Mouse (Mus musculus) MEL (cell line): ENCODE data around the gene 4930595M18Rik. TPM values are rescaled to one million over a fixed set of nuclear protein-coding genes. Genes with fewer than 3 reads are reported as not detected.
A peak's percentile ranks its signal among the peaks of the same experiment; 100 is the strongest.

Experiments used
- DNase-seq: peaks from one replicate; pipeline ENCODE4 v3.0.0; 2011; ENCODE audit warnings: low read depth, low spot score
- H3K27ac ChIP-seq: 2 replicates; pipeline ENCODE4 v1.5.1; 2012; ENCODE audit warnings: low read depth, mild to moderate bottlenecking, control low read depth, low read length, moderate library complexity; ENCODE audit not compliant: control insufficient read depth
- H3K27me3 ChIP-seq, 2 experiments: fragments of 150-350 bp in 1 of 2; sonication (generic) in 1 of 2; 2 replicates each; pipeline ENCODE4 v1.6.1; 2012; ENCODE audit warnings: low read length in 2 of 2, mild to moderate bottlenecking in 2 of 2, improper control_type of control experiment in 1 of 2, moderate library complexity in 1 of 2; ENCODE audit not compliant: insufficient read depth in 2 of 2, control insufficient read depth in 1 of 2
- H3K36me3 ChIP-seq, 2 experiments: 2 replicates each; pipeline ENCODE4 v1.6.1; 2012 to 2014; ENCODE audit warnings: low read length in 2 of 2, improper control_type of control experiment in 1 of 2, inconsistent platforms in 1 of 2, mild to moderate bottlenecking in 1 of 2; ENCODE audit not compliant: insufficient read depth in 2 of 2, control insufficient read depth in 1 of 2
- H3K4me1 ChIP-seq, 2 experiments: fragments of 150-350 bp in 1 of 2; sonication (generic) in 1 of 2; 2 replicates each; pipeline ENCODE4 v1.6.1; 2012; ENCODE audit warnings: low read length in 2 of 2, improper control_type of control experiment in 1 of 2, mild to moderate bottlenecking in 1 of 2; ENCODE audit not compliant: insufficient read depth in 2 of 2, control insufficient read depth in 1 of 2
- H3K4me3 ChIP-seq, 2 experiments: fragments of 150-350 bp in 1 of 2; sonication (generic) in 1 of 2; 2 replicates each; pipeline ENCODE4 v1.5.1; 2012; ENCODE audit warnings: low read depth in 2 of 2, low read length in 2 of 2, mild to moderate bottlenecking in 2 of 2, moderate library complexity in 2 of 2, control low read depth in 1 of 2, improper control_type of control experiment in 1 of 2; ENCODE audit not compliant: control insufficient read depth in 1 of 2, insufficient read depth in 1 of 2
- H3K79me2 ChIP-seq: 2 replicates; pipeline ENCODE4 v1.6.1; 2012; ENCODE audit warnings: mild to moderate bottlenecking, low read length, moderate library complexity; ENCODE audit not compliant: control insufficient read depth, poor library complexity, insufficient read depth
- H3K9ac ChIP-seq: 2 replicates; pipeline ENCODE4 v1.6.1; 2012; ENCODE audit warnings: low read depth, mild to moderate bottlenecking, control low read depth, low read length, moderate library complexity; ENCODE audit not compliant: control insufficient read depth, poor library complexity, severe bottlenecking
- H3K9me3 ChIP-seq: fragments of 150-350 bp; sonication (generic); replicated peaks from 2 replicates; pipeline ENCODE4 v1.6.1; 2012; ENCODE audit warnings: mild to moderate bottlenecking, low read length, improper control_type of control experiment, moderate library complexity; ENCODE audit not compliant: insufficient read depth
- CHD1 ChIP-seq: IDR thresholded peaks from 2 replicates; pipeline ENCODE4 v1.6.1; 2012; ENCODE audit warnings: low read depth, mild to moderate bottlenecking, inconsistent platforms, low read length, improper control_type of control experiment
- CHD2 ChIP-seq: IDR thresholded peaks from 2 replicates; pipeline ENCODE4 v1.6.1; 2011; ENCODE audit warnings: low read length, improper control_type of control experiment
- CTCF ChIP-seq, 3 experiments: IDR thresholded peaks in 2 of 3; conservative IDR thresholded peaks in 1 of 3; 2 replicates each; pipeline ENCODE4 v1.5.1; 2011 to 2012; ENCODE audit warnings: low read length in 3 of 3, low read depth in 2 of 3, mild to moderate bottlenecking in 2 of 3, improper control_type of control experiment in 1 of 3, inconsistent platforms in 1 of 3, mixed read lengths in 1 of 3, moderate library complexity in 1 of 3; ENCODE audit not compliant: control insufficient read depth in 1 of 3, insufficient read depth in 1 of 3, poor library complexity in 1 of 3, severe bottlenecking in 1 of 3
- ELF1 ChIP-seq: IDR thresholded peaks from 2 replicates; pipeline ENCODE4 v1.6.1; 2014; ENCODE audit warnings: low read depth, mild to moderate bottlenecking, inconsistent platforms, low read length, improper control_type of control experiment, moderate library complexity
- HCFC1 ChIP-seq: IDR thresholded peaks from 2 replicates; pipeline ENCODE4 v1.6.1; 2012; ENCODE audit warnings: low read depth, mild to moderate bottlenecking, inconsistent platforms, low read length, improper control_type of control experiment, moderate library complexity
- JUND ChIP-seq: IDR thresholded peaks from 2 replicates; pipeline ENCODE4 v1.6.1; 2011; ENCODE audit warnings: low read depth, mild to moderate bottlenecking, improper control_type of control experiment, low read length
- KAT2A ChIP-seq: conservative IDR thresholded peaks from 2 replicates; pipeline ENCODE4 v1.6.1; 2012; ENCODE audit warnings: low read depth, low read length, improper control_type of control experiment, inconsistent platforms
- MAFK ChIP-seq: IDR thresholded peaks from 2 replicates; pipeline ENCODE4 v1.6.1; 2011; ENCODE audit warnings: low read depth, mild to moderate bottlenecking, low read length, improper control_type of control experiment, borderline replicate concordance
- MAX ChIP-seq: IDR thresholded peaks from 2 replicates; pipeline ENCODE4 v1.6.1; 2011; ENCODE audit warnings: low read length, improper control_type of control experiment
- MAZ ChIP-seq: IDR thresholded peaks from 2 replicates; pipeline ENCODE4 v1.6.1; 2012; ENCODE audit warnings: low read depth, mild to moderate bottlenecking, inconsistent platforms, low read length, improper control_type of control experiment
- MEF2A ChIP-seq: IDR thresholded peaks from 2 replicates; pipeline ENCODE4 v1.6.1; 2014; ENCODE audit warnings: low read depth, mild to moderate bottlenecking, inconsistent platforms, low read length, improper control_type of control experiment; ENCODE audit not compliant: poor library complexity, insufficient replicate concordance, severe bottlenecking; ENCODE audit errors: extremely low read depth
- MXI1 ChIP-seq: IDR thresholded peaks from 2 replicates; pipeline ENCODE4 v1.6.1; 2011; ENCODE audit warnings: mild to moderate bottlenecking, low read depth, low read length, improper control_type of control experiment
- MYB ChIP-seq: IDR thresholded peaks from 2 replicates; pipeline ENCODE4 v1.6.1; 2011; ENCODE audit warnings: mild to moderate bottlenecking, low read depth, low read length, improper control_type of control experiment
- MYC ChIP-seq: IDR thresholded peaks from 2 replicates; pipeline ENCODE4 v1.6.1; 2011; ENCODE audit warnings: low read depth, mild to moderate bottlenecking, low read length, improper control_type of control experiment, moderate library complexity
- NELFE ChIP-seq: IDR thresholded peaks from 2 replicates; pipeline ENCODE4 v1.6.1; 2011; ENCODE audit warnings: low read depth, low read length, improper control_type of control experiment
- NRF1 ChIP-seq: IDR thresholded peaks from 2 replicates; pipeline ENCODE4 v1.6.1; 2014; ENCODE audit warnings: low read depth, mild to moderate bottlenecking, inconsistent platforms, low read length, improper control_type of control experiment, moderate library complexity; ENCODE audit not compliant: poor library complexity, insufficient read depth, severe bottlenecking
- POLR2A ChIP-seq, 2 experiments: IDR thresholded peaks; 2 replicates each; pipeline ENCODE4 v1.6.1; 2011 to 2012; ENCODE audit warnings: low read length in 2 of 2, mild to moderate bottlenecking in 2 of 2, control low read depth in 1 of 2, improper control_type of control experiment in 1 of 2, low read depth in 1 of 2, moderate library complexity in 1 of 2; ENCODE audit not compliant: control insufficient read depth in 1 of 2, insufficient read depth in 1 of 2, poor library complexity in 1 of 2
- POLR2AphosphoS5 ChIP-seq: IDR thresholded peaks from 2 replicates; pipeline ENCODE4 v1.6.1; 2012; ENCODE audit warnings: low read depth, borderline replicate concordance, mild to moderate bottlenecking, inconsistent platforms, low read length, moderate library complexity, mixed read lengths
- RAD21 ChIP-seq: IDR thresholded peaks from 2 replicates; pipeline ENCODE4 v1.6.1; 2011; ENCODE audit warnings: mild to moderate bottlenecking, low read depth, low read length, improper control_type of control experiment
- RCOR1 ChIP-seq: IDR thresholded peaks from 2 replicates; pipeline ENCODE4 v1.6.1; 2012; ENCODE audit warnings: low read depth, mild to moderate bottlenecking, inconsistent platforms, low read length, improper control_type of control experiment
- SIN3A ChIP-seq: IDR thresholded peaks from 2 replicates; pipeline ENCODE4 v1.6.1; 2012; ENCODE audit warnings: low read length, improper control_type of control experiment, inconsistent platforms
- TAL1 ChIP-seq: IDR thresholded peaks from 2 replicates; pipeline ENCODE4 v1.6.1; 2012; ENCODE audit warnings: mild to moderate bottlenecking, inconsistent platforms, low read length, moderate library complexity, mixed read lengths
- TBP ChIP-seq: IDR thresholded peaks from 2 replicates; pipeline ENCODE4 v1.8.0; 2011; ENCODE audit warnings: low read depth, low read length, improper control_type of control experiment
- TCF12 ChIP-seq: IDR thresholded peaks from 2 replicates; pipeline ENCODE4 v1.6.1; 2014; ENCODE audit warnings: low read depth, mild to moderate bottlenecking, inconsistent platforms, low read length, improper control_type of control experiment, moderate library complexity
- UBTF ChIP-seq: IDR thresholded peaks from 2 replicates; pipeline ENCODE4 v1.6.1; 2012; ENCODE audit warnings: low read depth, mild to moderate bottlenecking, inconsistent platforms, low read length, improper control_type of control experiment, moderate library complexity, borderline replicate concordance; ENCODE audit not compliant: insufficient read depth
- USF1 ChIP-seq: IDR thresholded peaks from 2 replicates; pipeline ENCODE4 v1.6.1; 2014; ENCODE audit warnings: low read depth, mild to moderate bottlenecking, inconsistent platforms, low read length, improper control_type of control experiment, moderate library complexity
- ZKSCAN1 ChIP-seq: IDR thresholded peaks from 2 replicates; pipeline ENCODE4 v1.6.1; 2012; ENCODE audit warnings: low read depth, mild to moderate bottlenecking, inconsistent platforms, low read length, improper control_type of control experiment, moderate library complexity
- ZMIZ1 ChIP-seq: IDR thresholded peaks from 2 replicates; pipeline ENCODE4 v1.6.1; 2012; ENCODE audit warnings: low read depth, mild to moderate bottlenecking, inconsistent platforms, low read length, improper control_type of control experiment, moderate library complexity
- ZNF384 ChIP-seq: IDR thresholded peaks from 2 replicates; pipeline ENCODE4 v1.6.1; 2012; ENCODE audit warnings: low read depth, mild to moderate bottlenecking, inconsistent platforms, low read length, improper control_type of control experiment
- polyA plus RNA-seq, 2 experiments: library from polyadenylated mRNA; stranded (reverse) in 1 of 2; unstranded in 1 of 2; fragments of >175 nt in 1 of 2; fragments of >200 nt in 1 of 2; gene quantifications; 2 replicates each; pipeline versions ENCODE4 v1.2.1 to v1.2.4; 2012; ENCODE audit warnings: low replicate concordance in 2 of 2, low read depth in 1 of 2; ENCODE audit not compliant: insufficient read length in 2 of 2, insufficient read depth in 1 of 2, missing spikeins in 1 of 2
- total RNA-seq: library from RNA; depleted of rRNA; stranded (reverse); fragments of 300-350 nt; gene quantifications from 2 replicates; pipeline ENCODE4 v1.2.3, GENCODE M21; 2012; rRNA removed

The 4930595M18Rik gene
- total RNA-seq, result not detected in 2 replicates
- polyA plus RNA-seq, result not detected

DNA sequence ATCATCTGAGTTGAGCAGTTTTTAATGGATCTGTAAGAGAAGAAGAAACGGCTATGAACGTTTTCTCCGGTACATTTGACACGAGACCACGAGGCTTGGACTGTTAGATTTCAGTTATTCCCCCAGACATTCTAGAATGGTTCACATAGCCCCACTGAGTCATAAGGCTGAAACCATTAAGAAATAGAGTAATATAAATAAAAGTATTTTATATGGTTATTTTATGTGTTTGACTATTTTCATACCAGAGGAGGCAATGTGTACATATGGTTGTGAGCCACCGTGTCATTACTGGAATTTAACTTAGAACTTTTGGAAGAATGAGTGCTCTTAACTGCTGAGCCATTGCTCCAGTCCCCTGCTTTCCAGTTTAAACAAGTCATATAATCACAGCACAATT is at the start of gene 4930595M18Rik:
Gene 4930595M18Rik (minus strand): TSS at position 101 of the 400 bp plus-strand sequence.
- H3K9me3 ChIP-seq, result no peaks in the 10 kb centered on the region
- H3K9ac ChIP-seq, result no peak within 1 kb of the TSS
- DNase-seq, result no peak
- no peaks in the 10 kb centered on the region for H3K79me2 ChIP-seq
- H3K27me3 ChIP-seq, result no peaks in the 10 kb centered on the region
- no peak for TF ChIP-seq HCFC1
- no peak for TF ChIP-seq ZMIZ1
- no peak for TF ChIP-seq UBTF
- no peak for TF ChIP-seq ZKSCAN1
- no peak for TF ChIP-seq TBP
- no peak for TF ChIP-seq MXI1
- no peak for TF ChIP-seq MAX
- no peak for TF ChIP-seq MYB
- TF ChIP-seq POLR2A (IDR thresholded peaks at IDR 0.05; ENCODE audit: control insufficient read depth in 1 of 2, insufficient read depth in 1 of 2, low read depth in 1 of 2, low read length in 2 of 2, poor library complexity in 1 of 2), result no peak
- no peak for TF ChIP-seq ELF1
- no peak for TF ChIP-seq MAZ
- TF ChIP-seq MEF2A, result no peak
- H3K27ac ChIP-seq, result no peak within 1 kb of the TSS
- H3K4me3 ChIP-seq, result no peak within 1 kb of the TSS
- H3K36me3 ChIP-seq, result no peaks in the 10 kb centered on the region
- H3K4me1 ChIP-seq, result no peaks in the 10 kb centered on the region

DNA sequence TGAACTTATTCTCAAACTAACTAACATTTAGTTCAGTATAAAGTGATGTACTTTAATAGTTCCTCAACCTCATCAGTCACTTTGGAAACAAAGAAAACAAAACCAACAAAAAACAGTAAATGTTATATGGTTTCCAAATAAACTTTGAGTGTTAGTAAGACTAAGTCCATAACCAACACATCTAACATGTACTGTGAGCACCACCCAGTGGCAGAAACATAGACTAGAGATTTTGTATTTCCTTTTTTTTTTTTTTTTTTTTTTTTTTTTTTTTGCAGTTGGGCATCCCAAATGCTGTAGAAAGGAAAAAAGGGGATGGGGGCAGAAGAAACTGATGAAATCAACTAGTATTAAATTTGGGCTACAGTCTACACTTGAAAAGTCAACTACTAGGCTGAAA is 14.6 kb upstream of the 4930595M18Rik start:
- Histone ChIP-seq H3K4me1 (no peaks in the 10 kb centered on the region), H3K27me3 (no peaks in the 10 kb centered on the region), H3K9ac (no peak overlapping the region), H3K27ac (no peak overlapping the region), H3K36me3 (no peaks in the 10 kb centered on the region), H3K4me3 (no peak overlapping the region), H3K79me2 (no peaks in the 10 kb centered on the region), H3K9me3 (no peaks in the 10 kb centered on the region)
- TF ChIP-seq ELF1, result no peak
- no peak for TF ChIP-seq MAFK
- TF ChIP-seq ZNF384, result peak; percentile 84
- no peak for TF ChIP-seq CHD1
- no peak for TF ChIP-seq MYC
- no peak for TF ChIP-seq JUND
- no peak for TF ChIP-seq RCOR1
- no peak for TF ChIP-seq TCF12
- peak in 1 of 3 experiments; percentile 21; a peak in 1 of 6 replicates for TF ChIP-seq CTCF (IDR thresholded peaks at IDR 0.05 in 2 of 3, conservative IDR thresholded peaks at IDR 0.05 in 1 of 3; ENCODE audit: control insufficient read depth in 1 of 3, insufficient read depth in 1 of 3, low read depth in 2 of 3, low read length in 3 of 3, poor library complexity in 1 of 3, severe bottlenecking in 1 of 3)
- TF ChIP-seq TBP, result no peak
- peak; percentile 31 for TF ChIP-seq RAD21
- TF ChIP-seq MAX, result no peak
- no peak for TF ChIP-seq KAT2A
- no peak for TF ChIP-seq SIN3A
- no peak for TF ChIP-seq ZKSCAN1
- no peak for TF ChIP-seq MXI1
- TF ChIP-seq POLR2AphosphoS5, result no peak
- no peak for TF ChIP-seq MAZ
- no peak for TF ChIP-seq MEF2A
- no peak for TF ChIP-seq USF1
- TF ChIP-seq CHD2, result no peak
- TF ChIP-seq TAL1, result no peak
- TF ChIP-seq NRF1, result no peak
- TF ChIP-seq NELFE, result no peak
- peak; percentile 5 for DNase-seq
